Mouse (Mus musculus): ENCODE results near the gene Cops3.

DNA sequence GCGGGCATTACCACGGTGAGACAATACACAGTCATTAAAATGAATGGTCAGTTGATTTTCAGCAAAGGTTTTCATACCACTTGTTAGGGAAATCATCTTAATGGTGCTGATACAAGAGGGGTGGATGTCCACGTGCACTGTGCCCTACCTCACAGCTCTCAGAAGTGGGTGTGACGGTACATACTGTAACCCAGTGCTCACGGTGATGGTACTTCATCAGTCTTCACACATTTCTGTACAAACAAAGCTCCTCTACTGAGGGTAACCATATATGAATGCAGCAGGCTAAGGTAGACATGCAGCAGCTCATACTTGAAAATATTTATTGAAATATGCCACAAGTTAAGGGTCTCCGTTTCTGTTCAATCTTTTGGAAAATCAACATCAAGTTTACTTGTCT lies 56.0 kb downstream of the Cops3 start:
- TF ChIP-seq CTCF (IDR thresholded peaks at IDR 0.05; ENCODE audit: extremely low read depth, insufficient read length, insufficient replicate concordance, low read depth, low read length) (no peak), POLR2A (IDR thresholded peaks at IDR 0.05; ENCODE audit: low read depth, low read length) (no peak)
